ENCODE assay signal across 39 mouse cellular contexts in the genomic region with DNA sequence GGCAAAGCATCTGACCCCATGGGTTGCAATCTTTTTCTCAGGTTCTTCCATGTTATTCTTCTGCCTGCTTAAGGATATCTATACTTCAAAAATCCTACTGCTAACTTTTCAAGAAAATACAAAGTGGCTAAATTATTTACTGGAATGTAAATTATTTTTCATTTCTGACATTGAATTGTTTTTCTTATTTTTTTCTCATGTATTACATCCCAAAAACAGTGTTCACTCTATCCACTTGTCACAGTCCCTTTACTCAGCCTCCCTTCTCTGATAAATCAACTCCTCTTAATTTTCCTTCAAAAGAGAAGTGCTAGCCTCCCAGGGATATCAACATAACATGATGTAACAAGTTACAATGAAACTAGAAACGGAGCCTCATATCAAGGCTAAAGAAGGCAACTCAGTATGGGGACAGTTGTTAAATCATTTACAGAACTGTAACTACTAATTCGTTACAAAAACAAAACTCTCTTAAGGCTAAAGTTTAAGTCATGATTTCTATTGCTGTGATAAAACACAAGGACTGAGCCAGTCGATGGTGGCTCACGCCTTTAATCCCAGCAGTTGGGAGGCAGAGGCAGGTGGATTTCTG. TPM values are rescaled to one million over a fixed set of nuclear protein-coding genes. Genes with fewer than 3 reads are reported as not detected.
"Had no signal": no experiment of that assay in that cellular context is flagged by ENCODE, and none has a peak within 500 bp of the region (broad histone marks: within the 10 kb centered on the region; RNA-seq: fewer than 3 reads in every experiment).

A gene (minus strand): TSS at position 51 of the 592 bp plus-strand sequence.

- H3K9ac ChIP-seq: embryonic facial prominence, embryonic 12.5 days; embryonic facial prominence, embryonic 13.5 days; embryonic facial prominence, embryonic 15.5 days; forebrain, embryonic 12.5 days; forebrain, embryonic 13.5 days; forebrain, embryonic 15.5 days; forebrain, postnatal 0 days had no signal

- H3K9me3 ChIP-seq: embryonic facial prominence, embryonic 10.5 days; embryonic facial prominence, embryonic 12.5 days; embryonic facial prominence, embryonic 13.5 days; embryonic facial prominence, embryonic 15.5 days; forebrain, embryonic 10.5 days; forebrain, embryonic 12.5 days; forebrain, embryonic 13.5 days; forebrain, embryonic 15.5 days had no signal

- H3K36me3 ChIP-seq: embryonic facial prominence, embryonic 10.5 days; embryonic facial prominence, embryonic 12.5 days; embryonic facial prominence, embryonic 13.5 days; embryonic facial prominence, embryonic 15.5 days; forebrain, embryonic 10.5 days; forebrain, embryonic 12.5 days; forebrain, embryonic 15.5 days had no signal

- H3K4me1 ChIP-seq: embryonic facial prominence, embryonic 10.5 days; embryonic facial prominence, embryonic 12.5 days; embryonic facial prominence, embryonic 13.5 days; embryonic facial prominence, embryonic 15.5 days; forebrain, embryonic 10.5 days; forebrain, embryonic 12.5 days; forebrain, embryonic 13.5 days; forebrain, embryonic 15.5 days had no signal

- H3K27me3 ChIP-seq: embryonic facial prominence, embryonic 12.5 days; embryonic facial prominence, embryonic 13.5 days; embryonic facial prominence, embryonic 15.5 days; forebrain, embryonic 12.5 days; forebrain, embryonic 13.5 days; forebrain, embryonic 15.5 days had no signal

- H3K4me2 ChIP-seq: embryonic facial prominence, embryonic 12.5 days; embryonic facial prominence, embryonic 13.5 days; embryonic facial prominence, embryonic 15.5 days; forebrain, embryonic 12.5 days; forebrain, embryonic 13.5 days; forebrain, embryonic 15.5 days had no signal

- H3K27ac ChIP-seq: embryonic facial prominence, embryonic 10.5 days; embryonic facial prominence, embryonic 12.5 days; embryonic facial prominence, embryonic 13.5 days; embryonic facial prominence, embryonic 15.5 days; forebrain, embryonic 10.5 days; forebrain, embryonic 12.5 days; forebrain, embryonic 13.5 days; forebrain, embryonic 15.5 days; gastrocnemius, adult 2 months had no signal

- H3K4me3 ChIP-seq: embryonic facial prominence, embryonic 10.5 days; embryonic facial prominence, embryonic 12.5 days; embryonic facial prominence, embryonic 13.5 days; embryonic facial prominence, embryonic 15.5 days; erythroblast, embryonic 14.5 days; forebrain, embryonic 10.5 days; forebrain, embryonic 12.5 days; forebrain, embryonic 13.5 days; forebrain, embryonic 15.5 days; gastrocnemius, adult 2 months had no signal

- DNase-seq: cerebellum, adult 18-20 months; cerebellum, adult 2 months; cerebellum, adult 8-10 months; cerebellum, adult 9-10 months; cerebellum, adult 9-11 months; cerebellum, postnatal 10 days; cerebellum, postnatal 14 days; cerebellum, postnatal 25 days; cerebellum, postnatal 36 days; embryo, embryonic 11 days; forebrain, postnatal 0 days; gastrocnemius, adult 2 months; gastrocnemius, postnatal 10 days; gastrocnemius, postnatal 14 days; gastrocnemius, postnatal 25 days; gastrocnemius, postnatal 36 days; heart, adult 11 months had no signal

- ATAC-seq: forebrain, embryonic 13.5 days; forebrain, embryonic 14.5 days; forebrain, embryonic 15.5 days; forebrain, embryonic 16.5 days; forebrain, postnatal 0 days had no signal

RNA-seq across cellular contexts. Expression of the gene that starts here (rescaled TPM):
- total RNA-seq: common myeloid progenitor, adult 5-6 weeks; gastrocnemius, adult 18-20 months; gastrocnemius, adult 2 months; gastrocnemius, adult 8-10 months; gastrocnemius, postnatal 10 days; gastrocnemius, postnatal 14 days; gastrocnemius, postnatal 25 days; gastrocnemius, postnatal 36 days; gastrocnemius, postnatal 4 days; granulocyte monocyte progenitor cell, adult 5-6 weeks had no signal
- polyA plus RNA-seq: cerebellum, adult 2 months; cortical plate, adult 2 months; embryonic facial prominence, embryonic 11.5 days; embryonic facial prominence, embryonic 12.5 days; embryonic facial prominence, embryonic 13.5 days; embryonic facial prominence, embryonic 14.5 days; embryonic facial prominence, embryonic 15.5 days; erythroblast, embryonic 14.5 days; forebrain, embryonic 10.5 days; forebrain, embryonic 11.5 days; forebrain, embryonic 12.5 days; forebrain, embryonic 13.5 days; forebrain, embryonic 14.5 days; forebrain, embryonic 15.5 days; forebrain, embryonic 16.5 days; forebrain, postnatal 0 days; frontal cortex, adult 2 months; gonadal fat pad, adult 2 months had no signal
